Mouse (Mus musculus) E14TG2a.4 (cell line): ENCODE measurements around the gene 1700011L22Rik.

Experiments used
- CTCF ChIP-seq: conservative IDR thresholded peaks from 2 replicates; pipeline ENCODE4 v1.5.1; 2014; ENCODE audit warnings: low read length
- NANOG ChIP-seq: IDR thresholded peaks from 2 replicates; pipeline ENCODE4 v1.6.1; 2014; ENCODE audit warnings: borderline replicate concordance, low read length, mixed read lengths
- POU5F1 ChIP-seq: IDR thresholded peaks from 2 replicates; pipeline ENCODE4 v1.6.1; 2014; ENCODE audit warnings: low read length, borderline replicate concordance

DNA sequence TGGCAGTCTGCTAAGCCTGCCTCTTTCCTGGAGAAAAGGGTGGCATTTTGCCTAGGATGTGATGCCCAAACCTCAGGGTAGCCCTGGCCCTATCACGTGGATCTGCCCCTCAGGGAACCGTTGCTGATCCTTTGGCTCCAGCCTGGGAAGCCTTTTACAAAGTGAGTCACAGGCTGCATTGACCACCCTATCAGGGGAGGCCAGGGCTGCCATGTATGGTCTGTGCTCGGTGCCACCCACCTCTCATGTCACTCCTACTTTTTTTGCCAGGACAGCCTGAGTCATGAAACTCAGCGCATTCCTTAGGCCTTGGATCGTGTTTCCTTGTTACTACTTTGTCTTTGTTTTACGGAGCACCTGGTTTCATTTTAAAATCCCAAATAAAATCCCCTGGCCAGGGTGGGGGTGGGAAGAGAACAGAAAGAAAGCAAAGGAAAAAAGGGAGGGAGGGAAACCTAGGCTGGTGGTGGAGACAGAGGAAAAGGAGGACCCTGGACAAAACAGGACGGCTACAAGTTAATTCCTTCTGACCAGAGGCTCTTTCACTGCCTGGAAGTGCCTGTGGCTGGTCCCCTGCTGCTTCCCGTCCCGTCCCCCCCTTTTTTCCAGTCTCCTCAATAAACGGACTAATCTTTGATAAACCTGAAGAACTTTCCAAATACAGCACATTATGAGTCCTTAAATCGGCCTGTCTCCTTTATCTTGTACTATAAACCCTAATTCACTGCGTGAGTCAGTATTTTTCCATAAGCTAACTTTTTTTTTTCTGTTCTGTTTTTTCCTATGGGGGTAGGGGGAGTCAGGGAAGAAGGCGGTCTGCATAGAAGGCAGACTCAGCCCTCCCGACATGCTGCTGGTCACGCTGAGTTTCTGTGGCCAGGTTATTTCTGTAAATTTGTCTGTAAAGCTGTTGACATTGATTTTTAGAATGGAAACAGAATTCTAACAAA, 39.4 kb downstream of the 1700011L22Rik start:
- TF ChIP-seq CTCF (no peak), POU5F1 (no peak), NANOG (no peak)
